Mouse (Mus musculus) neutrophil, adult 5-6 weeks (primary cell): ENCODE results near the gene Fes. TPM values are rescaled to one million over a fixed set of nuclear protein-coding genes. Genes with fewer than 3 reads are reported as not detected.

ENCODE experiments used
- ATAC-seq: fragments of 151-379, 151-347 bp; 2 replicates; pipeline ENCODE4 v1.8.0; 2017; ENCODE audit warnings: mild to moderate bottlenecking, moderate TSS enrichment; ENCODE audit not compliant: insufficient number of reproducible peaks, poor library complexity, low FRiP score, severe bottlenecking; ENCODE audit errors: extremely low read depth
- total RNA-seq: library from RNA; stranded (forward); fragments of 200-1000 nt; gene quantifications from 2 replicates; pipeline ENCODE4 v1.2.3, GENCODE M21; 2017

Gene Fes
- total RNA-seq, 1 experiment from 2014 or later: 221 TPM

DNA sequence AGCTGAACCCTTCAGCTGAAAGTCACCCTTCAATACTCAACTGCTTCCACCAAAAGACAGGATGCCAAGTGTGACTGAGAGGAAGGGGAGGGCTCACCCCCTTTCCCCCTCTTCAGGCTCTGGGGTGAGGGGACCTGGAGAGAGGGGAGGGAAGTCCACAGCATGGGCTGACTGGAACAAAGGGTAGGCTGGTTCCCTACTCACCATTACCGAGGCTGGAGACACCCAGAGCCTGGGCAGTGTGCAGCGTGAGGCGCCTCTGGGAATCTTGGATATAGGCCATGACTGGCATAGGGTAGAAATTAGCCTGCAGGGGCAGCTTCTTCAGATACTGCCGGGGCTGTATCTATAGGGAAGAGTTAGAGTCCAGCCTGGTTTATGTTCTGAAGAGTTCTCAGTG is 29.7 kb downstream of the Fes start:
- ATAC-seq: no peak

DNA sequence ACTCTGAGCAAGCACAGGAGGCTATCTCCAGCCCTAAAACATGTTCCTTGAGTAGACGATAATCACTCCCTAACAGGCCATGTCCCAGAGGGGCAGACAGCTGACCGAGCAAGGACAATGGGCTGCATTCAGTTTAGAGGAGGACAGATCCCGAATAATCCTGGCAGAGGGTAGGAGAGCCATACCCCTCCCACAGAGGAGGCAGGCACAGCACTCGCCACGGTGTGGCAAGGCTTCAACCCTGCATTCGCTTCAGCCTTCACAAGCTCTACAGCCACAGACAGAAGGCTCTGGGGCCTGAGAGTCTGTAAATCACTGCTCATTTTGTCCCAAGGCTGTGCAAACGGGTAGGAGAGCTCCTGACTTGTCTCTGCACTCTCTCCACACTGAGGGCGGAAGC is 30.6 kb downstream of the Fes start:
- no peak for ATAC-seq

DNA sequence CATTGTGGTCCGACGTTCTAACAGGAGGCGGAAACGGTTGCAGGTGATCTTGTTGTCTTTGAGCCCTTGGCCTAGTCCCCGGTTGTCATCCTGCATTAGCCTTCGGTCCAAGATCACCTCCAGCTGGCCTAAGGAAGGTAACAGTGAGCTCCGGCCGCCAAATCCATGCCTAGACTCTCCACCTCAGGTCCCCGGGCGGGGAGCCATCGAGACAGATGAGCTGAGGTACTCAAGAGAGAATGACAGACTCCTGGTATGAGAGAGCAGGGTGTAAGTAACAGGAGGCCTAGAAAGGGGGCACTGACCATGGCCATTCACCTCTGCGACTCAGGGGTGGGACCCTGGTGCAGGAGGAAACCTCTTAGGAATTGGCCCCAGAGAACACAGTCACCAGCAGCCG is 31.4 kb downstream of the Fes start:
- ATAC-seq: no peak

GRCm38 (mm10) chr7:80352920-80353319 is 34.8 kb downstream of the Fes start:
- no peak for ATAC-seq

DNA sequence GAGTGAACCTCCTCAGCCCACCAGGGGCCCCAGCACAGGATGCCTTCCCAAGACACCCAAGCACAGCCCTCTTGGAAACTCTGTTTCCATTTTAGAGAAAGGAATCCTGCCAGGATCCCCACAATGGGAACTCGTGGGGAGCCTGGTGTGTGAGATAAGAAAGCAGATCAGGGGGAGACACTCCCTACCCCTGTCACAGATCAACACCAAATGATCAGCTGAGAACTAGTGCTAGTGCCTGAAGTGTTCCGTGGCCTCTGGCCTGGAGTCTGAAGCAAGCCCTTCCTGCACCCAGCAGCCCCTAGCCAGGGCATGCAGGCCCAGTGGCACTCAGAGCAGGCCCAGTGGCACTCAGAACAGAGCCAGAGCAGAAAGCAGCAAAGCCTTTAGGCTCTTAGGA is 36.9 kb downstream of the Fes start:
- ATAC-seq: no peak

- no peak for ATAC-seq
These were observed 39.8 kb downstream of the Fes start for GRCm38 (mm10) chr7:80347670-80348586.

- no peak for ATAC-seq
These were observed 40.9 kb downstream of the Fes start for GRCm38 (mm10) chr7:80346830-80347229.

GRCm38 (mm10) chr7:80346173-80346572 is 41.6 kb downstream of the Fes start:
- no peak for ATAC-seq

DNA sequence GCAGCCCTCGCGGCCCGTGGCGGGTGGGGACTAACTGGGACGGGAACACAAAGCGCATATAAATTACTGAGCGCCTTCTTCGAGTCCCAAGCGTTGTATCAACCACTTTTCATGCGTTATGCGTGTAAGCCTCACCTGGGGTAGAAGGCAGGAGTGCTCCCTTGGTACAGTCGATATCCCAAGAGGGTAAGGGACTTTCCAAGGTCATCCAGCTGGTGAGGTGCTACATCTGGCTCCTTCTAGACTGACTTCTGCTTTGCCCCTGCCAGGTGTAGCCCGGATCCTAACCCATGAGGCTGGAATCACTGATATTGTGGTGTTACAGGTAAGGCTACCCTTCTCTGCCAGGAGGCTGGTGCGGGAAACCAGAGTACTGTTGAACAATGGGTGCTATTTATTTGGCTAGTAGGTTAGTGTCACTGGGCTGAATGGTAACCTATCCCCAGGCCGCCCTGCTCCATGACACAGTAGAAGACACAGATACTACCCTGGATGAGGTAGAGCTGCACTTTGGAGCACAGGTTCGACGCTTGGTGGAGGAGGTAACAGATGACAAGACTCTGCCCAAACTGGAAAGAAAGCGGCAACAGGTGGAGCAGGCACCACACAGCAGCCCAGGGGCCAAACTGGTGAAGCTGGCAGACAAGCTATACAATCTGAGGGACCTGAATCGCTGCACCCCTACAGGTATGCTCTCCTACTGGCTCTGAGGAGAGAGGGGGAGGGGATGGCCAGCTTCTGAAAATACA is 44.3 kb downstream of the Fes start:
- ATAC-seq: no peak

DNA sequence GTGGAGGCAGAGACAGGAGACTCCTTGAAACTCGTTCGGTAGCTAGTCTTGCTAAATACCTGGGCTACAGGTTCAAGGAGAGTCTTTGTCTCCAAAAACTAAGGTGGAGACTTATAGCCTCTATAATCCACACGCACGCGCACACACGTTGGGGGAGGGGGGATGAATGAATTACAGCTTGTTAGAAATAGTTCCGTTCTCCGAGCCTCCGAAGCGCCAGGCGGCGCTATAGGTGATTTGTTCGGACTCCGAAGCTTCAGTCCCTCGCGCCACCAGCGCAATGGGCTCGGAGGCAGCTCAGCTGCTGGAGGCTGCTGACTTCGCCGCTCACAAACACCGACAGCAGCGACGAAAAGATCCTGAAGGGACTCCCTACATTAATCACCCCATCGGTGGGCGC is 44.9 kb downstream of the Fes start, which contains the start of gene Hddc3:
TSS of gene Hddc3 (plus strand) at position 247 of the 400 bp plus-strand sequence.
- peak; percentile 62 for ATAC-seq

DNA sequence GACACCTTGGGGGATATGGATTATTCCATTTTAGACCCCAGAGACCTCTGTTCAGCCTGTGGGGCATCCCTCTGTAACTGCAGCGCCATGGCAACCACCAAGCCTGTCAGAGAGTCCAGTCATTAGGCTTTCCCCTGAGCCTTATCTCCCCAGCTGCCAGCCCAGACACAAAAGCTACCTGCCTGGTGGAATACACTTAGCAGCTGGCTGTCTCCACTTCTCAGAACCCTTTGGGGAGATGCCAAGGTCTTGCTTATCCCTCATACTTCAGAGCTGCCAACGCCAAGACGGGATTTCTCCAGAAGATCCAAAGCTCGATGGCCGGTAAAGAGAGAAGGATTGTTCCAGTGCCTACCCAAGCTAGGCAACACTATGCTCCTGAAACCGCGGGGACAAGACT is 46.0 kb downstream of the Fes start:
- ATAC-seq: no peak

DNA sequence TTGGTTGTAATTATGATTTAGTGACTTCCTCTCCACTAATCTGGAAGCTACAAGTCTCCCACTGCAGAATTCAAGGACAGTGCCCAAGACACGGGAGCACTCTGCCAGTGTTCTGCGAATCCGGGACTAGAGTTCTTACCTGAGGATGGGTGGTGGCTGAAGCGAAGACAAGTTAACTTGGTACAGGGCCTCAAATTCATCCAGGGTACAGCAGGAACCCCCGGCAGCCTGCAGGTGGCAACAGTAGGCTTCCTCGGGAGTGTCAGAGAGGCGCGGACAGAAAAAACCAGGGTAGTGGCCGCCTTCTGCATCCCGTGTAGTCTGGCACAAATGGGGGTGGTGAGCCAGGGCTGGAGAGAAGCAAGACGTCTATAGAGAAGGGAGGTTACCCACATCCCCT is 47.0 kb downstream of the Fes start, which contains the start of gene Unc45a:
TSS of gene Unc45a (minus strand) at position 213 of the 400 bp plus-strand sequence.
- peak; percentile 62 for ATAC-seq

DNA sequence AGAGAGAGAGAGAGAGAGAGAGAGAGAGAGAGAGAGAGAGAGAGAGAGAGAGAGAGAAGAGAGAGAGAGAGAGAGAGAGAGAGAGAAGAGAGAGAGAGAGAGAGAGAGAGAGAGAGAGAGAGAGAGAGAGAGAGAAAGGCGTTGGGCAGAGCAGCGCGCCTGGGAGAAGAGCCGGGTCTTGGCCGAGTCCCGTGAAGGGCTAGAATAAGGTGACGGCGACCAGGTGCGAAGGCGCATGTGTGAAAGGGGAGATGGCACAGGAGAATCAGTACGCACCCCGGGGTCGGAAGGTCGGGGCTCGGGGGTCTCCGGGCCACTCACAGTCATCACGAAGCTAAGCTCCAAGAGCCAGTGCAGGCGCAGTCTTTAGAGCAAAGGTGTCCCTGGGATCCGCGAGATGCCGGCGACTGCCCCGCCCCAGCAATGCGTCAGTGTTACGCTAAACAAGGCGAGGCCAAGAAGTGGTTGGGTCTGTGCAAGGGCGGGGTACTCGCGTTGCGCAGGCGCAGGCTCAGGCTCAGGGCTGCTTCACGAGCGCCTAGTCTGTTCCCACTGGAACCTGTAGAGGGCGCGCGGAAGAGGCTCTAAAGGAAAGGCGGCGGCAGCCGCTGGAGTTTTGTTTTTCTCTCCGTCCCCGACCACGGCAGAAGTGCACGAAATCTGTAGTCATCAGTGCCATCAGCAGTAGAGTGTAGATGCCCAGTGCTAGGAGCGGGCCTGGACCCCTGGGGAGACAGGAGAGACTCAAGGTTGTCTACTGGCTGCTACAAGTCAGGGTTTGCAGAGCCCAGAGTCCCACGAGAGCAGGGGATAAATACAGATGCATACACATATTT is 47.7 kb downstream of the Fes start:
- ATAC-seq: peak; percentile 82

- no peak for ATAC-seq
These were observed 48.4 kb downstream of the Fes start for GRCm38 (mm10) chr7:80339371-80339770.

DNA sequence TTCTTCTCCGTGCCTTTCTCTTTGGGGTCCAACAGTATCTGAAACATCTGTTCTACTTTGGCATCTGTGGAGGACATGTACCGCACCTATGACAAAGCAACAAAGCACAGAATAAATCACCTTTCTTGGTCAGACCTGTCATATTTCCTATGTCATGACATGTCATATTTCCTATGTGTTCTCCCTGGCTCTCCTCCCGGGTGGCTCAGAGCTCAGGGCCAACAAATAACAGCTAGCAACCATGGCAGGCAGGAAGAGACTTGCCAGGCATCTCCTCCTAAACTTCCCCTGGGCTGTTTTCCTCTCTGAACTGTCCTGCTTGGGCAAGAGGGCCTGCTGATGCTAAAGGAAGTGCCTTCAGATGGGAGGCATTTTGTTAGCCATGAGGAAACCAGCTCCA is 50.8 kb downstream of the Fes start:
- ATAC-seq: no peak

DNA sequence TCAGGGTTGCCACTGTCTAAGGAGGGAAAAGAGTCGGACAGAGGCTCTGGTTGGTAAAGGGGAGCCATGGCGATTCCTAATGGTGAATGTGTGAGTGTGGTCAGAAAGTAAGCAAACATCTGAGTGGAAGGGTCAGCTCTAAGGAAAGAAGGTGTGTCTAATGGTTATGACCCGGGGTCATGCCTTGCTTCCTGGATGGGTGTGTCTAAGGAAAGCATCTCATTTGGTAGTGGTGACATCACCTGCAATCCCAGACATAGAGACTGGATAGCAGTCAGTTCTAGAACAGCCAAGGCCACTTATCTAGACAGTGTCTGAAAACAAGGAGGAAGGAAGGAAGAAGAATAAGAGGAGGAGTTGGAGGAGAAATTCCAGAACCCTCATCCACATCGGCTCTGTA is 52.9 kb downstream of the Fes start:
- ATAC-seq: no peak

- ATAC-seq: no peak
These were observed 56.3 kb downstream of the Fes start for GRCm38 (mm10) chr7:80331433-80331832.

DNA sequence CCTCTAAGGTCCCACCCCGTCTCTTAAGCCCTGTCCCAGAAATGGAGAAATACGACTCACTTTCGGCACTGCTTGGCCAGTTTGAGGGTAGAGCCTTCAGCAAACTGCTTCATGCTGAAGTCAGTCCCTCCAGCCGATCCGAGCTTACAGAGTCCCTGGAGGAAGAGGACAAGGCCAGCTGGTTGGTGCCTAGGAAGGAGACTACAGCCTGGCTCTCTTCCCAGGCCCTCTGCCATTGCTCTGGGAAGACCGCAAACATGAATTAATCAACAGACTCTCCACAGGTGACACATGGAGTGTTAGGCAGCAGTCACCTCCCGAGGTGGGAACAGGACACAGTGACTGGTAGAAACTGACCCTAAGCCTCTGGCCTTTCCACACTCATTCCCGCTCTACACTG is 57.5 kb downstream of the Fes start:
- no peak for ATAC-seq
